Mouse (Mus musculus) ES-E14 (cell line): ENCODE data around the gene Rc3h1.

ENCODE experiments used
- CHD2 ChIP-seq: IDR thresholded peaks from 2 replicates; pipeline ENCODE4 v1.6.1; 2014; ENCODE audit warnings: mild to moderate bottlenecking, low read depth, low read length, inconsistent platforms
- HCFC1 ChIP-seq: IDR thresholded peaks from 2 replicates; pipeline ENCODE4 v1.6.1; 2012; ENCODE audit warnings: low read length, inconsistent platforms, borderline replicate concordance; ENCODE audit not compliant: insufficient read depth
- MAFK ChIP-seq: IDR thresholded peaks from 2 replicates; pipeline ENCODE4 v1.6.1; 2014; ENCODE audit warnings: mild to moderate bottlenecking, low read depth, low read length, inconsistent platforms; ENCODE audit not compliant: insufficient read depth
- ZC3H11A ChIP-seq: IDR thresholded peaks from 2 replicates; pipeline ENCODE4 v1.6.1; 2012; ENCODE audit warnings: low read depth, mild to moderate bottlenecking, inconsistent platforms, low read length, borderline replicate concordance
- ZNF384 ChIP-seq: IDR thresholded peaks from 2 replicates; pipeline ENCODE4 v1.6.1; 2012; ENCODE audit warnings: low read depth, low read length, inconsistent platforms

- no peak for TF ChIP-seq CHD2
- no peak for TF ChIP-seq HCFC1
- no peak for TF ChIP-seq ZNF384
- TF ChIP-seq MAFK = no peak
- TF ChIP-seq ZC3H11A = no peak
These were observed 80.8 kb downstream of the Rc3h1 start for GRCm38 (mm10) chr1:160986881-160987635.
